Mouse (Mus musculus) right cerebral cortex, postnatal 14 days (tissue): ENCODE data around the gene Grik3.

Experiments used
- DNase-seq: peaks from one replicate; pipeline ENCODE4 v3.0.0; 2022

Grik3 gene

GRCm38 (mm10) chr4:125492706-125493105 is 2.2 kb downstream of the Grik3 start:
- DNase-seq = no peak

DNA sequence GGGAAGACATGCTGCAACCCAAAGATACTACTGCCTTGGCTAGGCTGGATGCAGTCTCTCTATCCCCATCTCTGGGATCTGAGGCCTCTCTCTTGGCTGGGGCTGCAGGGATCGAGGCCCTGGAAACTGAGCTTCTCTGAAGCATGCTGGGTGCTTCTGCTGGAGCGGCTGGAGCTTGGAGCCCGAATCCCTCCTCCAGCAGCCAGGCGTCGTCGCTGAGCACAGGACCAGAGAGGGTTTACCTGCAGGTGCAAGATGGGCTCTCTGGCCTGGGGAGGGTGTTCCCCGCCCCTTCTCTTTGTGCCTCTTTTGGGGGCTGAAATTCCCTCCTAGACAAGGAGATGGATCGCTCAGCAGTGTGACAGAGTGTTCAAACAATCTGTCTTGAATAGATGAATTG is 2.6 kb downstream of the Grik3 start:
- no peak for DNase-seq

- no peak for DNase-seq
Measured at GRCm38 (mm10) chr4:125495477-125495876, 5.0 kb downstream of the Grik3 start.

GRCm38 (mm10) chr4:125497001-125497400 is 6.5 kb downstream of the Grik3 start:
- no peak for DNase-seq

- no peak for DNase-seq
Measured at GRCm38 (mm10) chr4:125497471-125497870, 7.0 kb downstream of the Grik3 start.

DNA sequence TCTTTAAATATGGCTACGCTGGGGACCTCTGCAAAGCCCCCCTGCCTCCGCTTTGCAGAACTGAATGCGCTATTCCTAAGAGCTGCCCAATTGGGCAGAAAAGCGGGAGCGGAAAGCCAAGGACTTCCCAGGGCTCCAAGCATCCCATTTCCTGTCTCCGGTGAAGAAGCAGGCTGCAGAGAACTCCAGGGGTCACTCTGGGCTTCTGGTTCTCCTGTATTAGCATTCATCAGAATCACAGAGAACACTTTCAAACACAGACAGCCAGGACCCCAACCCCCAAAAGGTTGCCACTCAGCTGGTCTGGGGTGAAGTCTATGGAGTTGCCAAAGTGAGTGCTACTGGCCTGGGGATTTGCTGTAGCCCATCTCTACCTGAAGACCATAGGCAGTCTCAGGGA is 8.4 kb downstream of the Grik3 start:
- no peak for DNase-seq

DNA sequence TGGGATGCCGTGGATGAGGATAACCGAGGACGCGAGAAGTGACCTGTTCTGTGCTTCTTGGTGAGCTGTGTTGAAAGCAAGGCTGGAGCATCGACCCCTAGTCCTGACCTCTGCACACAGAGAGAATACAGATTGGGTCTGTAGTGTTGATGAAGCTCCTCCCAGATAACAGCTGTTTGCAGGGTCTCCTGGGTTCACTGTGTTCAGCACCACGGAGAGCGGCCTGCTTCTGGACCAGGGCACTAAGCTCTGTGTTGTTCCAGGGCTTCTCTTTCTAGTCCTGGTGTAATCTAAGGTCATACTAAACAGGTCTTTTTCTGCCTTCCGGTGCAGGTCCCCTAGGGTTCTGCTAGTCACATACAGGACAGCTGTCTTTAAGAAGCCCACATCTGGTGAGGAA is 12.4 kb downstream of the Grik3 start:
- no peak for DNase-seq

DNA sequence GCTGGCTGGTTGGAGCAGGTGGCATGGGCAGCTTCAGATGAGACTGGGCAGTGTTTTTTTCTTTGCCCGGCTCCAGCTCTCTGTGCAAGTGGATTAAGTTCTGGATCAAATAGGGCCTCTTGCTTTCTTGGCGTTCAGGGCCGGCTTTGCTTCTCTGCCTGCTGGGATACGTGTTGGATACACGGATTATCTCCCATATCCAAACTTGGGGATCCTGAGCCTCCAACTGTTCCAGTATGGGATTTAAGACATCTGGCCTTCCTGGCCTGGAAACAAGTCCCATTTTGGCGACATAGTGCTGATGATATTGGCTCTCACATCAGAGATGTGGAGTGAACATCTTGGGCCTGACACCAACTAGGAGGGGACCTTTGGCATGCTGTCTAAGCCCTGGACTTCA is 21.9 kb downstream of the Grik3 start:
- DNase-seq = no peak

GRCm38 (mm10) chr4:125515646-125516045 is 25.1 kb downstream of the Grik3 start:
- no peak for DNase-seq

- no peak for DNase-seq
Measured at GRCm38 (mm10) chr4:125516612-125517011, 26.1 kb downstream of the Grik3 start.

DNA sequence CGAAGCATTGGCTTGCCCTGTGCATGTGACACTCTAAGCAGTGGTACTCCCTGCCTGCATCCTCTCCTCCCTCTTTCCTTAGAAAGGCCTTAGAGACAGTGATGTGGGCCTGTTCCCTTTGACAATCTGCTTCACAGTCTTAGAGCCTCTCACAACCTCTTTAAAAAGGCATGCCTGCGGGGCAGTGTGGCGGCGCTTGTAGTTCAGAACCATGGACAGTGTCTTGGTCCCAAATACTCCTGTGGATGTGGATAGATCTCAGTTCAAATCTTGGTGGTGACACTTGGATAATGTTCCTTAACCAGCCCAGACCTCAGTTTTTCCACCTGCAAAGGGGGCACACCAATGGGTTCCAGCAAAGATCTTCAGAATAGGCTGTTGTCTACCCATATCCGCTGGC is 28.4 kb downstream of the Grik3 start:
- DNase-seq = no peak

GRCm38 (mm10) chr4:125522931-125523330 is 32.4 kb downstream of the Grik3 start:
- DNase-seq = no peak

GRCm38 (mm10) chr4:125525266-125525665 is 34.8 kb downstream of the Grik3 start:
- no peak for DNase-seq

GRCm38 (mm10) chr4:125526425-125526824 is 35.9 kb downstream of the Grik3 start:
- DNase-seq = no peak

DNA sequence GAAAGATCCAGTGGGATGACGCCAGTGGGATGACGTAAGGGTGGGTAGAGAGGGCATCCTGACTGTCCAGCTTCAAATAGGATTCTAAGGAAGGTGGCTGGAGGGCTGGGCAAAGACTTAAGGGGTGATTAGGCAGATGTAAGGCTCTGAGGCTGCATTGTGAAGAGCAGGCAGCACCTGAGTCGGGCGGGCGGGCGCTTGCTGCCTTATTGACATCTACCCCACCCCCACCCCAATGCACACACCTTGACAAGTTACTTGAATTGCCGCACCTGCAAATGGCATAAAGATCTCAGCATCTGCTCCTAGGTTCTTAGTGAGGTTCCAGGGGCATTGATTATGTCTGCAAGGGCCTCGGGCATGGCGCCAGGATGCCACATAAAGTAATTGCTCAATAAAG is 43.5 kb downstream of the Grik3 start:
- no peak for DNase-seq

- DNase-seq = no peak
Measured at GRCm38 (mm10) chr4:125534449-125534848, 43.9 kb downstream of the Grik3 start.

DNA sequence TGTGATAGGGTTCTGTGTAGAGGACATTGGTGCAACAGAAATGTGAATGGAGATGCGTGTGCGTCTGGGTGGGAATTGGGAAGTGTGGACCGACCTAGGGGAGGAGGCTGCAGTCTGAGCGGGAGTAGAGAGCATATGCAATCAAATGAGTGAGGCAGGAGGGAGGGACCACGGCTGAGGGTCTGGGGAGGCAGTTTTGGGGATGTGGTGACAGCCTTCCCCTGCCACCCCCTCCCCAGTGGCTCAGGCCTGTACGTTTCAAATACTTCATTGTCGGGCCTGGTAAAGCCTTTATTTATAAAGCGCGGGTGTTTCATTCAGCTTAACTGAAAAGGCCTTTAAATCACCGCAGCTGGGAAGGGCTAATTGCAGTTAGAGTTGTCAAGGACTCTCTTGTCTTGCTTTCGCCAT is 44.5 kb downstream of the Grik3 start:
- DNase-seq = no peak

DNA sequence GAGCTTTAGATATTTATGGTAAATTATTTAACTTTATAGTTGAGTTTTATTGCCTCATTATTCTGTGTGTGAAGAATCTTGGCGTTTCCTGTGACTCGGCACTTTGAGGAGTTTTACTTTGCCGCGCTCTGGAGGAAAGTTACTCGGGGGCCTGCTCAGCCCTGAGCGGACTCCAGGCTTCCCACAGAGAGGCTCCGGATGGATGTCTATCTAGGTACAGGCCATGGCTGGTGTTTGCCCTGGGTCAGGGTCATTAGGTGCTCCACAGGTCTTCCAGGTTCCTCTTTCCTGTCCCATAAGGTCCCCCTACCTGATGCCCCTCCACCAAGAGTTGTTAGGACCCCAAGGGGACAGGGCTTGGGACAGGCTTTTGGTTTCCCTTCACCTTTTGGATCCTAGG is 45.0 kb downstream of the Grik3 start:
- no peak for DNase-seq

GRCm38 (mm10) chr4:125535977-125536376 is 45.5 kb downstream of the Grik3 start:
- DNase-seq = no peak

GRCm38 (mm10) chr4:125538301-125538965 is 47.9 kb downstream of the Grik3 start:
- DNase-seq = no peak

DNA sequence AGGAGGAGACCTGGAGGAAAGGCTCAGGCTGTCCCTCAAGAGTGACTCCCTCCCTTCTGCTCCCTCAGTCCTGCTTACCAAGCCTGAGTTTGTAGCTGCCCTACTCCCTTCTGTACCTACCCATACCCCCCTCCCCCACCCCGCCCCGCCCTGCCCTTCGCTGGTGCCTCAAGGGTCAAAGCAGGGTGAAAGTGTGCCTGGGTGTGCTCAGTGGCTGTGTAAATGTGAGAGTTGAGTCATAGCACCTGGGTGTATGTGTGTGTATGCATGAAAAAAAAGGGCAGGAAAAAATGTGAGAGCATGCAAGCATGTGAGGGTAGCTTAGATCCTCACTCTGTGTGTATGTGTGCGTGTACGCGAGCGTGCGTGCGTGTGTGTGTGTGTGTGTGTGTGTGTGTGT is 49.1 kb downstream of the Grik3 start:
- no peak for DNase-seq

- no peak for DNase-seq
Measured at GRCm38 (mm10) chr4:125543171-125543570, 52.7 kb downstream of the Grik3 start.

DNA sequence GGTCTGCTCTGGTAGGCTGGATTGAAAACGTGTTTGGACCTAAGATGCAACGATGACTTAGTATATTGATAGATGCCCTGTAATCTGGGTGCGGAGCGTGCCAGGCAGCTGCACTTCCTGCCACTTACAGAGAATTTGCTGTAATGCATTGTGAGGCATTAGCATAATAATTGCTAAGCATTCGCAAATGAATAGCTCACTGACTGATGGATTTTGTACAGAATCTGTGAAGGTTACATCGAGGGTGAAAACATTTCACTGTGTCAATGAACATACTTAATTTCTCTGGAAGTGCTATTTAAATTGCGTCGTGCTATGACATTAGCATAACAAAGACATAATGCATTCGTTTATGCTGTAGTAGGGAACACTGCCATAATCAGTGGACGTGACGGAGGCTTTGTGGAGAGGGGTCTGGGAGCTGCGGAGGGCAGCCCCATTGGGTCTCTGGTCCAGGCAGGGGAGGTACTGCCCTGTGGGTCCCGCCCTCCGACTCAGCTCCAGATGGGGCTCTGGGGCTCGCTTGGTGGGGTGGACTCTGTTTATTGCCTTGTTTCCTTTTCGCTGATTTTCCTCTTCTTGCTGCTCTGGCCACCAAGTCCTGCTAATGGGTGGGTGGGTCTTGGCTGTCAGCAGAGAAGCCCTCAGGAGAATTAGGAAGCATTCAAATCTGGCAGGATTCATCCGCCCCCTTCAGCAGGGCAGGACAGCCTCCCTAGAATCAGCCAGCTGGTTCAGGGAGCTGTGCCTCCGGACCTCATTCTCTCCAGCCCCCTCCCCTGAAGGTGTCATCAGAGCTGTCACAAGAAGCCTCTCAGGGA is 54.7 kb downstream of the Grik3 start:
- no peak for DNase-seq

DNA sequence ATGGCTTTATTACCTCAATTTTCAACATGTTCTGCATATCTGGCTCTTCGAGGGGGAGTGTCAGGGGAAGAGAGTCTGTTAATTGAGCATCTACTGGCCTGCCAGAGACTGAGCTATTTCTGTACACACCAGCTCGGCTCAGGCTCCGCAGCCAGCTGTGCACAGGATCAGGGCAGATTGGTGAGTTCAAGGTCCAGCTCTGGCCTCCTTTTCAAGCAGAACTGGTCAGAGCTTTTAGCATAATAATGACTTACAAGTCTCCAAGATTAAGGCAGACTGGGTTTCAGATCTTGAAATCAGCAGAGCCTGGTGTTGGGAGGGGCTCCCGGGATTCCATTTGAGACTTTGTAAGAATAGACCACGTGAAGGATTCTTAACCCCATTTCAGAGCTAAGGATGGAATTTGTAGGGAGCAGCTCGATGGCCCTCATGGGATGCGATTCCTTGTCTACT is 55.3 kb downstream of the Grik3 start:
- DNase-seq = no peak

DNA sequence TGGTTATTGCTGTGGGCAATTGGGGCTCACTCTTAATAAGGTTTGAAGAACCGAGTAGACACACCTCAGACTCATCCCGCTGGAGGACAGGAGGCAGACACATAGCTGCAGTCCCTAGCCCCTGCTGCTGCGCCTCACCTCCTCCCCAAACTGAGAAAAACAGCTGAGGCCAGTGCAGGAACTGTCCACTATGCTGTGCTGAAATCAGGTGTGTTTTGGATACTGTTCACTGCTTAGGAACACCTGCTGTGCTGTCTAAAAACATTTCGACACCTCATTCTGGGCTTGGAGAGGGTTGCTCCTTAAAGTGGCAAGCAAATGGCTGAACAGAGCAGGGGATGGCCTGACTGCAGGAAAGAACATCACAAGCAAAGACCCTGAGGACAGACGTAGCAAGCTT is 57.7 kb downstream of the Grik3 start:
- DNase-seq = no peak
